Mouse (Mus musculus) liver, postnatal 0 days (tissue): ENCODE data around the gene Pola2.

Source experiments
- CTCF ChIP-seq: sonication (generic); IDR thresholded peaks from 2 replicates; pipeline ENCODE4 v1.5.1; 2016; ENCODE audit warnings: antibody characterized with exemption, low read depth
- EP300 ChIP-seq: IDR thresholded peaks from 2 replicates; pipeline ENCODE4 v1.6.1; 2016; ENCODE audit warnings: antibody characterized with exemption, low read depth, mild to moderate bottlenecking

GRCm38 (mm10) chr19:5954936-5955335, 9.1 kb downstream of the Pola2 start:
- TF ChIP-seq CTCF = no peak
- no peak for TF ChIP-seq EP300
